Mouse (Mus musculus): ENCODE measurements around the gene Arhgap10.

GRCm38 (mm10) chr8:77227742-77228141 lies 290.0 kb downstream of the Arhgap10 start:
- TF ChIP-seq CTCF (IDR thresholded peaks at IDR 0.05; ENCODE audit: extremely low read depth, insufficient read depth, low read length) (no peak), POLR2A (IDR thresholded peaks at IDR 0.05; ENCODE audit: extremely low read depth, insufficient read depth, low read length) (no peak)
